Mouse (Mus musculus): ENCODE results near the gene Ubald2. TPM values are rescaled to one million over a fixed set of nuclear protein-coding genes. Genes with fewer than 3 reads are reported as not detected.
"Not testable (repeated sequence)": the region's sequence is repeated elsewhere in the genome, so short reads cannot be mapped to it uniquely, and the experiment has no call there.

The Ubald2 gene
- total and polyA plus RNA-seq, 3 experiments = 56.8 to 77.7 TPM; not detected in 1

DNA sequence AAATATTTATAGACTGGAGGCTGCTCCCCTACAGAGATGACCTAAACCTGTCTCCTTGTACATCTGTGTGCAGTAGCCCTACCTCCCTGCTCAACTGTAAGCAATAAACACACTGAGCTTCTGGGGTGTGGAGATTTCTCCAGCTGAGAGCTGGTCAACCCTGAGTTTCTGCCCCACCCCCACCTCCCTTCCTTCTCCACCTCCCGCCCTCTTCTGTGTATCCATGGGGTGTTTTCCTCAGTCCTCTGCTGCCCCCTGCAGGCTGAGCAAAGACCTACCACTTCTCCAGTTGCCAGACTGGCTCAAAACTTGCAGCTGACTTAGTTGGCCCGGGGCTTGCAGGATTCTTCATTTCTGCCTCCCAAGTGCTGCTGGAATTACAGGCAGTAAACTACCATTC lies 29.9 kb downstream of the Ubald2 start:
- H3K4me1 ChIP-seq (ENCODE audit: control insufficient read depth in 1 of 2, insufficient read depth in 2 of 2, low read length in 2 of 2) = peaks cover 0 to 3% of the 10 kb centered on the region in 2 experiments; a peak in 2 of 4 replicates
- peak; percentile 89 for DNase-seq (ENCODE audit: low read depth, low spot score)
- no peaks in the 10 kb centered on the region for H3K27me3 ChIP-seq (ENCODE audit: control insufficient read depth in 1 of 2, insufficient read depth in 2 of 2, low read length in 2 of 2)
- no peaks in the 10 kb centered on the region for H3K9me3 ChIP-seq (replicated peaks; ENCODE audit: insufficient read depth, low read length)
- peaks cover 0 to 2% of the 10 kb centered on the region in 2 experiments; a peak in 1 of 4 replicates for H3K36me3 ChIP-seq (ENCODE audit: control insufficient read depth in 1 of 2, insufficient read depth in 2 of 2, low read length in 2 of 2)
- no peak overlapping the region for H3K9ac ChIP-seq (ENCODE audit: control insufficient read depth, low read depth, low read length, poor library complexity, severe bottlenecking)
- H3K4me3 ChIP-seq (ENCODE audit: control insufficient read depth in 1 of 2, insufficient read depth in 1 of 2, low read depth in 2 of 2, low read length in 2 of 2) = no peak overlapping the region
- H3K27ac ChIP-seq (ENCODE audit: control insufficient read depth, low read depth, low read length) = no peak overlapping the region
- no peaks in the 10 kb centered on the region for H3K79me2 ChIP-seq (ENCODE audit: control insufficient read depth, insufficient read depth, low read length, poor library complexity)
- TF ChIP-seq SMC3 (IDR thresholded peaks at IDR 0.05; ENCODE audit: low read depth, low read length) (peak; percentile 92), MXI1 (IDR thresholded peaks at IDR 0.05; ENCODE audit: low read depth, low read length) (no peak), CTCF (IDR thresholded peaks at IDR 0.05 in 2 of 3, conservative IDR thresholded peaks at IDR 0.05 in 1 of 3; ENCODE audit: control insufficient read depth in 1 of 3, insufficient read depth in 1 of 3, low read depth in 2 of 3, low read length in 3 of 3, poor library complexity in 1 of 3, severe bottlenecking in 1 of 3) (peak; percentile 76 to 99 (median 97)), MAZ (IDR thresholded peaks at IDR 0.05; ENCODE audit: low read depth, low read length) (peak; percentile 72; the same call in 1 of the 2 replicates), BHLHE40 (IDR thresholded peaks at IDR 0.05; ENCODE audit: borderline replicate concordance, low read depth, low read length) (0 out of 2 replicates have a peak, but pooled peaks have one; percentile 44), MYC (IDR thresholded peaks at IDR 0.05; ENCODE audit: low read depth, low read length) (no peak), ZC3H11A (IDR thresholded peaks at IDR 0.05; ENCODE audit: low read depth, low read length) (peak; percentile 93), POLR2A (IDR thresholded peaks at IDR 0.05; ENCODE audit: control insufficient read depth in 1 of 2, insufficient read depth in 1 of 2, low read depth in 1 of 2, low read length in 2 of 2, poor library complexity in 1 of 2) (no peak), HCFC1 (IDR thresholded peaks at IDR 0.05; ENCODE audit: low read depth, low read length) (no peak), ETS1 (IDR thresholded peaks at IDR 0.05; ENCODE audit: low read depth, low read length) (no peak), SIN3A (IDR thresholded peaks at IDR 0.05; ENCODE audit: low read length) (0 out of 2 replicates have a peak, but pooled peaks have one; percentile 48), RAD21 (IDR thresholded peaks at IDR 0.05; ENCODE audit: low read depth, low read length) (peak; percentile 93), MAX (IDR thresholded peaks at IDR 0.05; ENCODE audit: low read length) (no peak)

DNA sequence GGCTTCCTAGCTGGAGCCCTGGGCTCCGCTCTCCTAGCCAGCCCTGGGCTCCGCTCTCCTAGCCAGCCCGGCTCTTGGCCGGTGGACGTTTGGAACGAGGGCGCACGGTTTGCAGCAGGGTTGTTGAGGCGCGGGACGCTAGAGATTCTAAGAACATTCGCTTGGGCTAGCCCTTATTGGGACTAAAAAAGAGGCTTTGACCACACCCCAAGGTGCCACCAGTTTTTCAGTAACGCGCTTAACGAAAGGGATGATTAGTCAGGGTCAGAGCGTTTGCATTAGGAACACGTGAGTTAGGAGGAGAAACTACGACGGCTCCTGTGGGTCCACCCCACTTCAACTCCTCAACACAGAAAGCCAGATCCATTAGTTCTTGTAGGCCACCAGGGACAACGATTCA lies 32.2 kb downstream of the Ubald2 start, which contains the start of gene Qrich2:
Gene Qrich2 (minus strand): TSS at position 101 of the 400 bp plus-strand sequence.
- Histone ChIP-seq H3K4me1 (ENCODE audit: control insufficient read depth in 1 of 2, insufficient read depth in 2 of 2, low read length in 2 of 2) (peaks cover 0 to 3% of the 10 kb centered on the region in 2 experiments; a peak in 2 of 4 replicates), H3K9me3 (replicated peaks; ENCODE audit: insufficient read depth, low read length) (no peaks in the 10 kb centered on the region), H3K4me3 (ENCODE audit: control insufficient read depth in 1 of 2, insufficient read depth in 1 of 2, low read depth in 2 of 2, low read length in 2 of 2) (no peak within 1 kb of the TSS), H3K9ac (ENCODE audit: control insufficient read depth, low read depth, low read length, poor library complexity, severe bottlenecking) (no peak within 1 kb of the TSS), H3K27me3 (ENCODE audit: control insufficient read depth in 1 of 2, insufficient read depth in 2 of 2, low read length in 2 of 2) (no peaks in the 10 kb centered on the region), H3K27ac (ENCODE audit: control insufficient read depth, low read depth, low read length) (no peak within 1 kb of the TSS), H3K79me2 (ENCODE audit: control insufficient read depth, insufficient read depth, low read length, poor library complexity) (no peaks in the 10 kb centered on the region), H3K36me3 (ENCODE audit: control insufficient read depth in 1 of 2, insufficient read depth in 2 of 2, low read length in 2 of 2) (peaks cover 0 to 2% of the 10 kb centered on the region in 2 experiments; a peak in 2 of 4 replicates)
- TF ChIP-seq UBTF (IDR thresholded peaks at IDR 0.05; ENCODE audit: borderline replicate concordance, insufficient read depth, low read depth, low read length) = no peak
- no peak for TF ChIP-seq MAZ (IDR thresholded peaks at IDR 0.05; ENCODE audit: low read depth, low read length)
- no peak for TF ChIP-seq CHD1 (IDR thresholded peaks at IDR 0.05; ENCODE audit: low read depth, low read length)
- DNase-seq (ENCODE audit: low read depth, low spot score) = no peak

DNA sequence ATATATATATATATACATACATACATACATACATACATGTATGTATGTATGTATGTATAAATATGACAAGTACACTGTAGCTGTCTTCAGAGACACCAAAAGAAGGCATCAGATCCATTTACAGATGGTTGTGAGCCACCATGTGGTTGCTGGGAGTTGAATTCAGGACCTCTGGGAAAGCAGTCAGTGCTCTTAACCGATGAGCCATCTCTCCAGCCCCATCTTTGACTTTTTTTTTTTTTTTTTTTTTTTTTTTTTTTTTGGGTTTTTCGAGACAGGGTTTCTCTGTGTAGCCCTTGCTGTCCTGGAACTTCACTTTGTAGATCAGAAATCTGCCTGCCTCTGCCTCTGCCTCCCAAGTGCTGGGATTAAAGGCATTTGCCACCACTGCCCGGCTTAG lies 34.4 kb downstream of the Ubald2 start:
- H3K9me3 ChIP-seq (replicated peaks; ENCODE audit: insufficient read depth, low read length); DNase-seq (ENCODE audit: low read depth, low spot score); H3K4me3 ChIP-seq (ENCODE audit: control insufficient read depth in 1 of 2, insufficient read depth in 1 of 2, low read depth in 2 of 2, low read length in 2 of 2); H3K36me3 ChIP-seq (ENCODE audit: control insufficient read depth in 1 of 2, insufficient read depth in 2 of 2, low read length in 2 of 2); H3K27me3 ChIP-seq (ENCODE audit: control insufficient read depth in 1 of 2, insufficient read depth in 2 of 2, low read length in 2 of 2); H3K4me1 ChIP-seq (ENCODE audit: control insufficient read depth in 1 of 2, insufficient read depth in 2 of 2, low read length in 2 of 2); H3K27ac ChIP-seq (ENCODE audit: control insufficient read depth, low read depth, low read length); H3K79me2 ChIP-seq (ENCODE audit: control insufficient read depth, insufficient read depth, low read length, poor library complexity); H3K9ac ChIP-seq (ENCODE audit: control insufficient read depth, low read depth, low read length, poor library complexity, severe bottlenecking): not testable (repeated sequence)
- TF ChIP-seq ZNF384 (IDR thresholded peaks at IDR 0.05; ENCODE audit: low read depth, low read length) = peak; percentile 79
